Mouse (Mus musculus): Measurements from ENCODE around the gene Xpnpep3.
"Not testable (repeated sequence)": the region's sequence is repeated elsewhere in the genome, so short reads cannot be mapped to it uniquely, and the experiment has no call there.

The Xpnpep3 gene

GRCm38 (mm10) chr15:81480284-81480683 lies 80.3 kb downstream of the Xpnpep3 start:
- not testable (repeated sequence) for DNase-seq (ENCODE audit: low read depth, low spot score)

DNA sequence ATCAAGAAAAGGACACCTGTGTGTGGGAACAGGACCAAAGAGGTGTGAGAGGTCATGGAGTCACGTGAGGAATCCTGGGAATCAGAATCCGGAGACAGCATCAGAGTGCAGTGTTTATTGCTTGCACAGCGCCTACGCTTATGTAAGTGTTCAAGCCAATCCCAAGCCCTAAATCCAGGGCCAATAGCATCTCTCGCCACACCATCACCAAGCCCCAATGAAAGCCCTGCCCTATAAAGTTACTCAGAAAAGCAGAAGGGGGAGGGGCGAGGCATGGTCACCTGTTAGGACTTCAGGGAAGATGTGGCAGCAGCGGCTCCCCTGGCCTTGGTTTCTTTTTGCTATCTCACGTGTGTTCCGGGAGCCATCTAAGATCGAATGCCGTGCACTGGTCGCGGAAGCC lies 81.0 kb downstream of the Xpnpep3 start:
- peak; percentile 86 for DNase-seq (ENCODE audit: low read depth, low spot score)

DNA sequence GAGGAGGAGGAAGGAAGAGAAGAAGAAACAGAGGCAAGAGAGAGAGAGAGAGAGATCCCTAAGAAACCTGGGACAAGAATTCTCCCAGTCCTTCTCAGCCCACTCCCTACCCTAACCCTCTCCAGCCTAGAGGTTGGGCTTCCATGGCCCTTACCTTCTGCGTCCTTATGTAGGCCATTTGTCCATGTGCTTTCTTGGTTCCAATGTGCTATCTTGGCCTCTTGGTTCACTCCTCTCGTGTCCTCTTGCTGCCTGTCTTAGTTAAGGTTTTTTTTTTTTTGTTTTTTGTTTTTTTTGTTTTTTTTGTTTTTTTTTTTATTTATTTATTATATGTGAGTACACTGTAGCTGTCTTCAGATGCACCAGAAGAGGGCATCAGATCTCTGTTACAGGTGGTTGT lies 83.0 kb downstream of the Xpnpep3 start:
- no peak for DNase-seq (ENCODE audit: low read depth, low spot score)

DNA sequence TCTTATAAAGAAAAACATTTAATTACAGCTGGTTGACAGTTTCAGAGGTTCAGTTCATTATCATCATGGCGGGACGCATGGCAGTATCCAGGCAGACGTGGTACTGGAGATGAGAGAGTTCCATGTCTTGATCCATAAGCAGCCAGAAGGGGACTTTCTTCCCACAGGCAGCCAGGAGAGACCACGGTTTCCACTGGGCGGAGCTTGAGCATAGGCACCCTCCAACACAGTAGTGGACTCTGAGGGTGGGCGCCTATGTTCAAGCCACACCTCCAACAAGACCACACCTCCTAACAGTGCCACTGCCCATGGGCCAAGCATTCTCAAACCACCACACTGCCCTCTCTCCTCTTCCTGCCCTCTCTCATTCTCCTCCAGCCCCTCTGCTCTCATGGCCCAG lies 83.8 kb downstream of the Xpnpep3 start:
- no peak for DNase-seq (ENCODE audit: low read depth, low spot score)

DNA sequence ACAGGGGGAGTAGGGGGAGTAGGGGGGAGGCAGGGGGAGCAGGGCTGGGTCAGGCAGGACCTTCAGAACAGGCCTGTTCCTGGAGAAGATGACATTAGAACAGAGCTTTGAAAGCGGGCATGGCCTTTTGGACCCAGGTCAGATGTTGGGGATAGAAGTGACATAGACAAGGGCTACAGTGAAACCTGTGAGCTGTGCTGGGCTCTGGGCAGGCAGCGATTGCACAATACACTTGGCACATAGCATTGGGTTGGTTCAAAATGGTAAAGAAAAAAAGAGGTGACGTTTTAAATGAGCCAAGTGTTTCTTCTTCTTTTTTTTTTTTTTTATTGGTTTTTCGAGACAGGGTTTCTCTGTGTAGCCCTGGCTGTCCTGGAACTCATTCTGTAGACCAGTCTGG lies 85.5 kb downstream of the Xpnpep3 start:
- DNase-seq (ENCODE audit: low read depth, low spot score) = no peak

DNA sequence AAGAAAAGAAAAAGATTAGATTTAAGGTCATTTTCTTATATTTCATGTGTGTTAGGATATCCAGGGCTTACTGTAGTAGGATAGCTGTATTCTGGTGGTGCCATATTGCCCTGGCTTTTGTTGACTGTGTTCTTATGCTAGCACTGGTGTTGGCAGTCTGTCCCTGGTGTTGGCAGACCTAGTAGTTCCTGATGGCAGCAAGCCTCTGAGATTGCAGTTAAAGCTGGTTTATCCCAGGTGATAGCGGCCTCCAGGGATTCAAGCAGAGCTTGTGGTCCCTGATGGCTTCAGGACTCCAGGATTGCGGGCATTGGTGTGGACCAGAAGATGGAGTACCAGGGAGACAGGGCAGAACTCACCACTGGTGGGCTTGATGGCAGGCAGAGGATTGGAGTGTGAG lies 103.5 kb downstream of the Xpnpep3 start:
- DNase-seq (ENCODE audit: low read depth, low spot score) = no peak

- no peak for DNase-seq (ENCODE audit: low read depth, low spot score)
Observed at GRCm38 (mm10) chr15:81503995-81504394, 104.1 kb downstream of the Xpnpep3 start.

Measured in CD4-positive, CD25-positive, alpha-beta regulatory T cell, adult 2 months (primary cell).